Mouse (Mus musculus): ENCODE results near the gene Tmem135.
A peak's percentile ranks its signal among the peaks of the same experiment; 100 is the strongest.

Tmem135 gene

GRCm38 (mm10) chr7:89417707-89418106, 13.7 kb upstream of the Tmem135 start:
- no peak for DNase-seq

GRCm38 (mm10) chr7:89416027-89416426, 12.0 kb upstream of the Tmem135 start:
- no peak for DNase-seq

GRCm38 (mm10) chr7:89412094-89412493, 8.1 kb upstream of the Tmem135 start:
- DNase-seq, result no peak

GRCm38 (mm10) chr7:89411346-89411745, 7.3 kb upstream of the Tmem135 start:
- no peak for DNase-seq

- no peak for DNase-seq
Observed at GRCm38 (mm10) chr7:89410294-89410693, 6.3 kb upstream of the Tmem135 start.

GRCm38 (mm10) chr7:89407006-89407940, 3.3 kb upstream of the Tmem135 start:
- no peak for DNase-seq

DNA sequence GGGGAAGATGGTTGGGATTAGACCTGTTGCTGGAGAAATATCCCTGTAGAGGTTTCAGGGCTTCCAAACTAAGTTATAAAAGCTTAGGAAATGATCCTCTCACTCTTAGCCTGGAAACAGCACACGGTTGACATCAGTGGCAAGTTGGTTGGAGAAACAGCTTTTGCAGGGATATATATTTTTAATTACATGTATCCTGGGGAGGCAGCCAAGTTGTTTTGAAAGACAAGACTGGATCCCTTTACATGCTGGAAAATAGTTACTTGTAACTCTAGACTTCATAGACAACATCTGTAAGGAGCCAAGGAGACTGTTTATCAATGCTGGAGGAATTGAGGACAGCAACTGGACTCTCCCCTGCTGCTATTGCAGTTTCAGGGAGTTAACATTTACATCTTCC, 2.0 kb upstream of the Tmem135 start:
- no peak for DNase-seq

DNA sequence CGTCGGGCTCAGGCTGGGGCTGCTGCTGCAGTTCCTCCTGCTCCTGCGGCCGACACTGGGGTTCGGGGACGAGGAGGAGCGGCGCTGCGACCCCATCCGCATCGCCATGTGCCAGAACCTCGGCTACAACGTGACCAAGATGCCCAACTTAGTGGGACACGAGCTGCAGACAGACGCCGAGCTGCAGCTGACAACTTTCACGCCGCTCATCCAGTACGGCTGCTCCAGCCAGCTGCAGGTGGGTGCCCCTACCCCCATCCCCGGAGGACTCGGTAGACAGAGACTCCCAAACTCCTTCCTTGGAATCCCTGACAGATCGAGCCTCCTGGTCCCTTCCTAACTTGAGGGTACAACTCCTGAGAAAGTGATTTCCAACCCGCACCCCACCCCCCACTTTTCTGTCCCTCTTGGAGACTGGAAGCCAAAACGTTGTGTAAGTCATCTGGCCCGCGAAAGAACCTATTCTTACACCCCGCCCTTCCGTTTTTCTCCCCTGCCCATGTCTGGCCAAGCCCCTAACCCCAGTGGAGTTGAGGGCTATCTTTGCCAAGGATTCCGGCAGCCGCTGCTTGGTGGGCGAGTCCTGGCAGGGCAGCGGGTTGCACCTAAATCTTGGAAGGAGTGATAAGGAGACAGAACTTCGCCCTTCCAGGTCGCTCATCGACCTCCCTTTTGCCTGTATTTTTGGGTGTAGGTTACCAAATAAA, 865 bp upstream of the Tmem135 start:
- DNase-seq, result peak; percentile 3 to 5

DNA sequence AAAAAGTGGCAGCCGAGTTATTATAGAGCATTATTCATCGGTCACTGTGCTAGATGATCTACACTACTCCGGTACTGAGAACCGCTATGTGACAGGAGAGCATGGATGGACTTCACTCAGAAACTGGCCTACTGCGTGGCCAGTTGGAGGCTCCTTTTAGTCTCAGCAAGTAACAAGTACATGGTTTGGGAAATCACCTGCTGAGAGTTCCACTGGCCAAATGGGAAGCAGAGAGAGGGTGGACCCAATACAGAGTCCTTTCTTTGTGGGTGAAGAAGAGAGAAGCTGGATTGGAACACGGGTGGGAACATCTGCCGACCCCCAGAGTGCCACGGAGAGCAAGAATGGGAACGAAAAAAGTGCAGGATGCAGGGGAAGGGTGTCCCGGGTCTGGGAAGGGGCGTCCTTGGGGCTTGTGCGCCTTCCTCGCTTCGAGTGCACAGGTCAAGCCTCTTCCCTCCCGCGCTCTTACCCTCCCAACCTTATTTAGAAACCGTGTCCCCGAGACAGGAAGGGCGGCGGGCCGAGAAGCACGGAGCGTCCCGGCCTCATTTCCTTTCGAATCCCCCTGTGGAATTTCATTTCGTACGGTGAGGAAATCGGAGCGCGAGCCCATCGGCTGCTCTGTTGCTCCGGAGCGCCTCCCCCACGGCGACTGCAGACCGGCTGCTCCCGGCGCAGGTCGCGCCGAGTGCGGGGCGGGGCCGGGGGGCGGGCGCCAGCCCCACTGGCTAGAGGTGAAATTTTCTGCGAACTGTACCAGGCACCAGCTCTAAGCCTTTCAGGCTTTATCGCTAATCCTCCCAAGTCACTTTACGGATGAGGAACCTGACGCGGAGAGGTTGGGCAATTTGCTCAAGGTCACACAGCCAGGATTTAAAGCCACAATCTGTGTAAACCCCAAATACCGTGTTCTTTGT, 709 bp downstream of the Tmem135 start:
- DNase-seq, result peak; percentile 46 to 47

DNA sequence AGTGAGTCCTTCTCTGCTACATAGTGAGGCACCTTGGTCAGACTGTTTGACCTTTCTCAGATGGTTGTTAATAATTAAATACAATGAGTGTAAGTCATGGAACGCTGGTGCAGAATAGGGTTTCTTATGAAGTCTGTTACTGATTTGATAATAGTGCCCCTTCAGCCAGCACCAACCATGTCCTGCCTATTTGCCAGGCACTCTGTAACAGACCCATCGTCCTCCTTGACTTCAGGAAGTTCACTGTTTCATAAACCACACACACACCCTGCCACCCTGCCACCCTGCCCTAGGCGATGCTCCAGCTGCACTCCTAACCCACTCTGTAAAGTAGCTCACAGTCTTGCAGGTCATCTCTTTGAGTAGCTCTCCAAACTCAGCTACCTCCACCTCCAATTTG, 2.1 kb downstream of the Tmem135 start:
- no peak for DNase-seq

GRCm38 (mm10) chr7:89401136-89401858, 2.7 kb downstream of the Tmem135 start:
- no peak for DNase-seq

- DNase-seq, result no peak
Observed at GRCm38 (mm10) chr7:89400721-89401120, 3.3 kb downstream of the Tmem135 start.

- no peak for DNase-seq
Observed at GRCm38 (mm10) chr7:89397837-89398534, 6.0 kb downstream of the Tmem135 start.

GRCm38 (mm10) chr7:89396386-89396785, 7.6 kb downstream of the Tmem135 start:
- no peak for DNase-seq

GRCm38 (mm10) chr7:89395399-89395798, 8.6 kb downstream of the Tmem135 start:
- DNase-seq, result no peak

DNA sequence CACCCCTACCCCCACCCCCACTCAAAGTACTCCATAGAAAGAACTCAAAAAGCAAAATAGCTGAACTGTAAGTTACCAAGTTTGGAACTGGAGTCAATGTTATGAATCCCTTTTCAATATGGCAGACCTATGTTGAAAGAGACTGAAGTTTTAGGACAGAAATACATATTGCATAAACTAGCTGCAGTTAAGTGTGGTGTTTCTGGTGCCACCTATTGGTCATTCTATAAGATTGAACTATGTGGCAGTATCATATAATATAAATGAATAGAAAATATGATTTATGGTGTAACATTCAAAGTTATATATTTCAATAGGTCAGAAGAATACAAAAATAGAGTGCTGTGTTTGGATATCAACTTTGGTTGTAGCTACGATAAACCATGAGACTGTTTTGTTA, 11.2 kb downstream of the Tmem135 start:
- no peak for DNase-seq

GRCm38 (mm10) chr7:89392388-89392787, 11.6 kb downstream of the Tmem135 start:
- DNase-seq, result no peak

- no peak for DNase-seq
Observed at GRCm38 (mm10) chr7:89391831-89392230, 12.2 kb downstream of the Tmem135 start.

- no peak for DNase-seq
Observed at GRCm38 (mm10) chr7:89391281-89391680, 12.7 kb downstream of the Tmem135 start.

DNA sequence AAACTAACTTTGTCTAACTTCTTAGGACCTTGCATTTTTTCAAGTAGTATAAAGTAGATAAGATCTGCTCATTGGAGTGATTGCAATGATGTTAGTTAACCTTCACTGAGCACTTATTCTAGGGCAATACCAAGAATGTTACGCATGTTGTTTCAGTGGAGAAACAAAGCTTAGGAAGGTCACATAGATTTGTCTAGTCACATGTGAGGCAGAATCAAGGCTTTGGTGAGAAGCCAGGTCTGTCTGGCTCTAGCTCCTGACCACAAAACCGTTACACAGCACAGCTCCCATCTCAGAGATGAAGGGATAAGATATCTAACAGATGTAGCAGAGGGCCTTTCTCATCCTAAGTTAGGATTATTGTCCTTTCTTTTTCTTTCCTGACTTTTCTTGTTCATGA, 13.4 kb downstream of the Tmem135 start:
- no peak for DNase-seq

DNA sequence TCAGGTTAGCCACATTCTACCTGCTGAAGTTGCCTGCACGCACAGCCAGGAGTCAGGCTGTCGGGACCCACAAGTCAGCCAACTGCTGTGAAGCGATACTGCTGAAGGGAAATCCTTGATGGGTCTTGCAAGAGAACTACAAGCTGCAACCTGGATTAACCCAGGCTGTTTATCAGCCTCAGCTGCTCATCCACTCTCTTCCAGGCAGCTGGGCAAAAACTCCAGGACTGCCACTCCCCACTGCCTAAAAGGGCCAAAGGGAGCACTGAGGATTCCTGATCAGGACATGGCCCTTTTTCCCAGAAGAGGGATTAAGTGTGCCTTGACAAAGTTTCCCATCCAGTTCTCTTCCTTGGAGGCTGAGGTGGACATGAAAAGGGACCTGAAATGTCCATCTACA, 15.0 kb downstream of the Tmem135 start:
- no peak for DNase-seq

DNA sequence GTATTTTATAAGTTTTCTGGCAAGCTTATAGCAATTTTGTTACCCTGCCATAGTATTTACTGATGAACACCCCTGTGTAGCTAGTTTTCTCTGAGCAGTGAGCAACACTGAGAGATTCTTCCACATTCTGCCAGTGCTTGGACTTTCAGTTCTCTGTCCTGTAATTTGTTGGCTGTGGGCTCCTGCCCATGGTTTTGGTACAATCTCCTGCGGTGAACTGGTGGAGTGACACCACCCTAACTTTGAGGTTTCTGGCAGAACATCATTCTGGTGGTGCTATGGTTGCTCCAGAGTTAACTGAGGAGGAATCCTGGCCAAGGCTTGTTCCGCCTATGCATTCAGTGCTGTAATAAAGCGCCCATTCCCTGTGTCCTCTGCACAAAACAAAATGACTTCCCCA, 21.1 kb downstream of the Tmem135 start:
- DNase-seq, result no peak

Data from thymus, postnatal 36 days (tissue).